Mouse (Mus musculus): ENCODE results near the gene Satb2. TPM values are rescaled to one million over a fixed set of nuclear protein-coding genes. Genes with fewer than 3 reads are reported as not detected.
A peak's percentile ranks its signal among the peaks of the same experiment; 100 is the strongest.
"Not testable (repeated sequence)": the region's sequence is repeated elsewhere in the genome, so short reads cannot be mapped to it uniquely, and the experiment has no call there.

The Satb2 gene
- polyA plus RNA-seq, 1 experiment = 0.15 TPM

DNA sequence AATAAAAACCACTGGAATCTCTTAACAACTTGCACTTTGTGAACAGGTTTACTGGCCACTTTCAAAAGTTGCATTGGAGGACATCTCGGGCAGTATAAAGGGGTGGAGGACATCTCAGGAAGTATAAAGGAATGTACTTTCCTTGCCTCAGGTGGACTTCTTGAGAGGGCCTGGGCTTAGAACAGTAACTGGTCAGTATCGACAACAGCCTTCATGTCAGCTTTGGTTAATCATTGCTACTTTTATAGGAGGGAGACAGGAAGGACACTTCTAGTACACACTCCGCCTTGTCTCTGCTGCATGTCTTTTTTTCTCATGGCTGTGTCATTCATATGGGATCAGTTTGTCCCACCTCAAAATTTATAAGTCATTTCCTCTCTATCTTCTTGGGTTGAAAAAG is 156.4 kb downstream of the Satb2 start:
- Histone ChIP-seq H3K4me3 (replicated peaks) (no peak overlapping the region), H3K9me3 (no peaks in the 10 kb centered on the region), H3K27me3 (replicated peaks) (no peaks in the 10 kb centered on the region), H3K4me1 (no peaks in the 10 kb centered on the region), H3K36me3 (replicated peaks; ENCODE audit: low read length) (no peaks in the 10 kb centered on the region)
- no peak for TF ChIP-seq GATA1 (IDR thresholded peaks at IDR 0.05; ENCODE audit: borderline replicate concordance, low read length)
- no peak for TF ChIP-seq FLI1 (IDR thresholded peaks at IDR 0.05; ENCODE audit: low read length)

GRCm38 (mm10) chr1:56813506-56813905 is 164.9 kb downstream of the Satb2 start:
- H3K4me1 ChIP-seq = no peaks in the 10 kb centered on the region
- H3K4me3 ChIP-seq (replicated peaks) = no peak overlapping the region
- H3K27me3 ChIP-seq (replicated peaks) = no peaks in the 10 kb centered on the region
- TF ChIP-seq GATA1 (IDR thresholded peaks at IDR 0.05; ENCODE audit: borderline replicate concordance, low read length) = no peak
- TF ChIP-seq FLI1 (IDR thresholded peaks at IDR 0.05; ENCODE audit: low read length) = no peak
- H3K9me3 ChIP-seq = 0 out of 2 replicates have a peak, but pooled peaks cover 3% of the 10 kb centered on the region
- H3K36me3 ChIP-seq (replicated peaks; ENCODE audit: low read length) = no peaks in the 10 kb centered on the region

- TF ChIP-seq FLI1 (IDR thresholded peaks at IDR 0.05; ENCODE audit: low read length) (no peak), GATA1 (IDR thresholded peaks at IDR 0.05; ENCODE audit: borderline replicate concordance, low read length) (no peak)
- no peaks in the 10 kb centered on the region for H3K27me3 ChIP-seq (replicated peaks)
- H3K36me3 ChIP-seq (replicated peaks; ENCODE audit: low read length) = no peaks in the 10 kb centered on the region
- H3K4me3 ChIP-seq (replicated peaks) = no peak overlapping the region
- no peaks in the 10 kb centered on the region for H3K4me1 ChIP-seq
- H3K9me3 ChIP-seq = 0 out of 2 replicates have a peak, but pooled peaks cover 3% of the 10 kb centered on the region
These were observed 165.5 kb downstream of the Satb2 start for GRCm38 (mm10) chr1:56812961-56813360.

- no peaks in the 10 kb centered on the region for H3K36me3 ChIP-seq (replicated peaks; ENCODE audit: low read length)
- 0 out of 2 replicates have a peak, but pooled peaks cover 3% of the 10 kb centered on the region for H3K9me3 ChIP-seq
- no peak overlapping the region for H3K4me3 ChIP-seq (replicated peaks)
- no peaks in the 10 kb centered on the region for H3K4me1 ChIP-seq
- TF ChIP-seq GATA1 (IDR thresholded peaks at IDR 0.05; ENCODE audit: borderline replicate concordance, low read length) = no peak
- TF ChIP-seq FLI1 (IDR thresholded peaks at IDR 0.05; ENCODE audit: low read length) = no peak
- no peaks in the 10 kb centered on the region for H3K27me3 ChIP-seq (replicated peaks)
These were observed 167.0 kb downstream of the Satb2 start for GRCm38 (mm10) chr1:56811486-56811885.

- H3K4me1 ChIP-seq = no peaks in the 10 kb centered on the region
- no peak overlapping the region for H3K4me3 ChIP-seq (replicated peaks)
- H3K36me3 ChIP-seq (replicated peaks; ENCODE audit: low read length) = no peaks in the 10 kb centered on the region
- TF ChIP-seq FLI1 (IDR thresholded peaks at IDR 0.05; ENCODE audit: low read length) = no peak
- no peak for TF ChIP-seq GATA1 (IDR thresholded peaks at IDR 0.05; ENCODE audit: borderline replicate concordance, low read length)
- no peaks in the 10 kb centered on the region for H3K27me3 ChIP-seq (replicated peaks)
- 0 out of 2 replicates have a peak, but pooled peaks cover 3% of the 10 kb centered on the region for H3K9me3 ChIP-seq
These were observed 172.4 kb downstream of the Satb2 start for GRCm38 (mm10) chr1:56806006-56806405.

DNA sequence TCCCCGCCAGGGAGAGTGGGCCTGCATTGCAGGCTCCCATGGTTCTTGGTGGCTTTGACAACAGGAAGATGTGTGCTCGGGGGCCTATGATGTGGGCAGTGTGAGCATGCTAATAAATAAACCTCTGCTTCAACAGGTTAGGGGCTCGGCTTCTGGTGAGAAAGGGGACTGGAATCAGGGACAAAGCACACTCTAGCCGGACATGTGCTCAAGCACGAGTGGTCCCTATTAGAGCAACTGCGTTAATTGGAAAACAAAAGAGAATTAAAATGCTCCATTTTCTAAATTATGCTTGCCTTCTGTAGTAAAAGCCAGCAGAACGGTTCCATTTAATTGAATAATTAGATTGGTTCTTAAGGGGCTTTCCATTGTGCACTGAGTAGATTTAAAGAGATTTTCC is 177.8 kb downstream of the Satb2 start:
- TF ChIP-seq FLI1 (IDR thresholded peaks at IDR 0.05; ENCODE audit: low read length) = no peak
- no peak for TF ChIP-seq GATA1 (IDR thresholded peaks at IDR 0.05; ENCODE audit: borderline replicate concordance, low read length)
- Histone ChIP-seq H3K4me1 (no peaks in the 10 kb centered on the region), H3K4me3 (replicated peaks) (no peak overlapping the region), H3K36me3 (replicated peaks; ENCODE audit: low read length) (no peaks in the 10 kb centered on the region), H3K27me3 (replicated peaks) (no peaks in the 10 kb centered on the region), H3K9me3 (peaks cover 13% of the 10 kb centered on the region; the same call in 1 of the 2 replicates)

DNA sequence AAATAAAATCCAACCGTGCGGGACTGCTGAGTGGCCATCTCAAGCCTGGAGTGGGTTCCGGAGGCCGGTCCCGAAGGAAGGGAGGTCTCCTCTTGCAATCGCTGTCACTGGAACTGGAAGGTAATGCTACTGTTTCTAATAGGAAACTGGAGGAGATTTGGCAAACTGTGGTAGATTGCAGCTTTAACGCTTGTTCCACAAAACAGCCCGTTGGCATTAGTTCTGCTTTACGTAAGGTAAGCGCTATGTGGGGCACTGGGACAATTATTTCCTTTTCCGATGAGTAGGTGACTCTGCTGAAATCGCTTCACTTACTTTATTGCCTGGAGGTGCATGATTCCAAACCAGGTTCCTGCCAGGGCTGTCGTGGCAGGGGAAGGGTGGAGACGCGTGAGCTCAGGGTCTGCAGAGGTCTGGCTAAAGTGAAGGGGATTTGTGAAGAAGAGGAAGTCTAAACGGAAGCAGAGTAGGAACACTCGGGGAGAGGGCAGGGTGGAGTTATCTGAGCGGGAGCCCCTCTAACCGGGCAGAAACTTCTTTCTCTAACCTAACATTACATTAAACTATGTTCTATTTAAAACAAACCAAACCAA is 183.3 kb downstream of the Satb2 start:
- TF ChIP-seq FLI1 (IDR thresholded peaks at IDR 0.05; ENCODE audit: low read length) = no peak
- no peak for TF ChIP-seq GATA1 (IDR thresholded peaks at IDR 0.05; ENCODE audit: borderline replicate concordance, low read length)
- H3K4me1 ChIP-seq = no peaks in the 10 kb centered on the region
- no peaks in the 10 kb centered on the region for H3K36me3 ChIP-seq (replicated peaks; ENCODE audit: low read length)
- peaks cover 10% of the 10 kb centered on the region; the same call in 1 of the 2 replicates for H3K9me3 ChIP-seq
- peak overlapping the region; percentile 21 for H3K4me3 ChIP-seq (replicated peaks)
- no peaks in the 10 kb centered on the region for H3K27me3 ChIP-seq (replicated peaks)

DNA sequence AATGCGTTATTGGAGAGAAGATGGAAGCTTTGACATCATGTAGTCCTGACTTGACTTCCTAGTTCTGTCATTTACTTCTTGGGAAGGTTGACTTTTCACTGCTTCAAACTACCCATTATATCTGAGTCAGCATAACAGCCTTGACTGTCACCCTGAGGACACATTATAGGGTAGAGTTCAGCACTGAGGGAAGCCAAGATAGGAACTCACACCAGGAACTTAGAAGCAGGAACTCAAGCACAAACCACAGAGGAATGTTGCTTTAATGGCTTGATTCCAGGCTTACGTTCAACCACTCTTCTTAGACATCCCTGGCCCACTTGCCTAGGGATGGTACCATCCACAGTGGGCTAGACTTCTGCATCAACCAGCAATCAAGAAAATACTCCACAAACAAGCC is 188.8 kb downstream of the Satb2 start:
- H3K4me3 ChIP-seq (replicated peaks) = no peak overlapping the region
- H3K9me3 ChIP-seq = no peaks in the 10 kb centered on the region; the same call in 1 of the 2 replicates
- H3K27me3 ChIP-seq (replicated peaks) = no peaks in the 10 kb centered on the region
- TF ChIP-seq FLI1 (IDR thresholded peaks at IDR 0.05; ENCODE audit: low read length) = no peak
- no peak for TF ChIP-seq GATA1 (IDR thresholded peaks at IDR 0.05; ENCODE audit: borderline replicate concordance, low read length)
- no peaks in the 10 kb centered on the region for H3K4me1 ChIP-seq
- H3K36me3 ChIP-seq (replicated peaks; ENCODE audit: low read length) = no peaks in the 10 kb centered on the region

DNA sequence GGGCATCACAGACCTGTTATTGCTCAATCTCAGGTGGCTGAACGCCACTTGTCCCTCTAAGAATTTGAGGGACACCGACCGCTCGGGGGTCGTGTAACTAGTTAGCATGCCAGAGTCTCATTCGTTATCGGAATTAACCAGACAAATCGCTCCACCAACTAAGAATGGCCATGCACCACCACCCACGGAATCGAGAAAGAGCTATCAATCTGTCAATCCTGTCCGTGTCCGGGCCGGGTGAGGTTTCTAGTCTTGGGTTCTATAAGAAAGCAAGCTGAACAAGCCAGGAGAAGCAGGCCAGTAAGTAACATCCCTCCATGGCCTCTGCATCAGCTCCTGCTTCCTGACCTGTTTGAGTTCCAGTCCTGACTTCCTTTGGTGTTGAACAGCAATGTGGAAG is 196.3 kb downstream of the Satb2 start:
- H3K4me1 ChIP-seq; H3K27me3 ChIP-seq (replicated peaks); H3K4me3 ChIP-seq (replicated peaks); H3K36me3 ChIP-seq (replicated peaks; ENCODE audit: low read length); H3K9me3 ChIP-seq: not testable (repeated sequence)

GRCm38 (mm10) chr1:56764205-56764604 is 214.2 kb downstream of the Satb2 start:
- no peaks in the 10 kb centered on the region for H3K36me3 ChIP-seq (replicated peaks; ENCODE audit: low read length)
- TF ChIP-seq FLI1 (IDR thresholded peaks at IDR 0.05; ENCODE audit: low read length) (no peak), GATA1 (IDR thresholded peaks at IDR 0.05; ENCODE audit: borderline replicate concordance, low read length) (no peak)
- peaks cover 13% of the 10 kb centered on the region; the same call in 1 of the 2 replicates for H3K9me3 ChIP-seq
- H3K4me3 ChIP-seq (replicated peaks) = no peak overlapping the region
- H3K27me3 ChIP-seq (replicated peaks) = no peaks in the 10 kb centered on the region
- H3K4me1 ChIP-seq = no peaks in the 10 kb centered on the region

DNA sequence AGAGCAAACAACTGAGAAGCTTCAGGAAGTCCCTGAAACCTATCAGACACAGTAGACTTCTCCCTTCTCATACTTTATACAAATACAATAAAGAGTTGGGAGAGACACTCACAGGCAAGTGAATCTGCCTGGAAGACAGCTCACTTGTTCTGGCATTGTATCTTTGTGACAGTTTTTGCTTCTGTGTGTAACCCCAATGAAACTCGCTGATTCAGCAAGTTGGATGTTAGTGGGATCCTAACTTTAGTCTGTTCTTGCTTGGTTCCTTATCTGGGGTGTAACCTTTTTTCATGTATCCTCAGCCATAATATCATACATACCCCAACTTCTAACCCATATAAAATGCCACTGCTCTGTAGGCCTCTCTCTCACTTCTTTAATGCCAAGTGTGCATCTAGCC is 216.9 kb downstream of the Satb2 start:
- no peak for TF ChIP-seq FLI1 (IDR thresholded peaks at IDR 0.05; ENCODE audit: low read length)
- TF ChIP-seq GATA1 (IDR thresholded peaks at IDR 0.05; ENCODE audit: borderline replicate concordance, low read length) = no peak
- no peaks in the 10 kb centered on the region for H3K36me3 ChIP-seq (replicated peaks; ENCODE audit: low read length)
- peaks cover 13% of the 10 kb centered on the region; the same call in 1 of the 2 replicates for H3K9me3 ChIP-seq
- H3K4me3 ChIP-seq (replicated peaks) = no peak overlapping the region
- H3K27me3 ChIP-seq (replicated peaks) = no peaks in the 10 kb centered on the region
- no peaks in the 10 kb centered on the region for H3K4me1 ChIP-seq

Measured in megakaryocyte, embryonic 14.5 days (primary cell).